Mouse (Mus musculus) hindbrain, embryonic 16.5 days (tissue): ENCODE results near the gene Lrba. TPM values are rescaled to one million over a fixed set of nuclear protein-coding genes. Genes with fewer than 3 reads are reported as not detected.
A peak's percentile ranks its signal among the peaks of the same experiment; 100 is the strongest.

Source experiments
- ATAC-seq: fragments of 200-750 bp; cut with Nextera tagmentation; 2 replicates; pipeline ENCODE4 v1.8.0; 2017; ENCODE audit warnings: moderate TSS enrichment, moderate library complexity
- H3K27ac ChIP-seq: fragments of 300-500 bp; sonication (generic); 2 replicates; pipeline ENCODE4 v1.5.1; 2014; ENCODE audit warnings: low read depth, mild to moderate bottlenecking, control low read depth, low read length, moderate library complexity
- H3K27me3 ChIP-seq: fragments of 300-500 bp; sonication (generic); replicated peaks from 2 replicates; pipeline ENCODE4 v1.6.1; 2014; ENCODE audit warnings: low read length; ENCODE audit not compliant: control insufficient read depth, insufficient read depth
- H3K36me3 ChIP-seq: fragments of 300-500 bp; sonication (generic); 2 replicates; pipeline ENCODE4 v1.6.1; 2014; ENCODE audit warnings: mild to moderate bottlenecking, low read length, moderate library complexity, mixed read lengths; ENCODE audit not compliant: control insufficient read depth, insufficient read depth
- H3K4me1 ChIP-seq: fragments of 300-500 bp; sonication (generic); 2 replicates; pipeline ENCODE4 v1.6.1; 2014; ENCODE audit warnings: low read depth, low read length; ENCODE audit not compliant: control insufficient read depth, insufficient read depth
- H3K4me2 ChIP-seq: fragments of 300-500 bp; sonication (generic); 2 replicates; pipeline ENCODE4 v1.6.1; 2014; ENCODE audit warnings: mild to moderate bottlenecking, low read length, control low read depth, moderate library complexity
- H3K4me3 ChIP-seq: fragments of 300-500 bp; sonication (generic); 2 replicates; pipeline ENCODE4 v1.5.1; 2014; ENCODE audit warnings: mild to moderate bottlenecking, low read length, control low read depth, moderate library complexity
- H3K9ac ChIP-seq: fragments of 300-500 bp; sonication (generic); 2 replicates; pipeline ENCODE4 v1.6.1; 2014; ENCODE audit warnings: low read depth, mild to moderate bottlenecking, control low read depth, low read length, moderate library complexity
- H3K9me3 ChIP-seq: fragments of 300-500 bp; sonication (generic); 2 replicates; pipeline ENCODE4 v1.6.1; 2014; ENCODE audit warnings: mild to moderate bottlenecking, low read length, moderate library complexity; ENCODE audit not compliant: control insufficient read depth
- WGBS: fragments of 180-500 bp; shearing (Covaris S2); extraction: QIAGEN DNeasy Blood & Tissue Kit; methylation state at CpG from one replicate; pipeline ENCODE4 v1.1.7; 2014; 5-methylcytosine and 5-hydroxymethylcytosine counted together
- polyA plus RNA-seq: library from polyadenylated mRNA; unstranded; fragments of >200 nt; fragmentation: Nextera tagmentation; extraction: Ambion mirVana; gene quantifications from 2 replicates; pipeline ENCODE4 v1.2.1, GENCODE M21; 2015

The Lrba gene
- polyA plus RNA-seq, 1 experiment from 2014 or later: 6.1 TPM

DNA sequence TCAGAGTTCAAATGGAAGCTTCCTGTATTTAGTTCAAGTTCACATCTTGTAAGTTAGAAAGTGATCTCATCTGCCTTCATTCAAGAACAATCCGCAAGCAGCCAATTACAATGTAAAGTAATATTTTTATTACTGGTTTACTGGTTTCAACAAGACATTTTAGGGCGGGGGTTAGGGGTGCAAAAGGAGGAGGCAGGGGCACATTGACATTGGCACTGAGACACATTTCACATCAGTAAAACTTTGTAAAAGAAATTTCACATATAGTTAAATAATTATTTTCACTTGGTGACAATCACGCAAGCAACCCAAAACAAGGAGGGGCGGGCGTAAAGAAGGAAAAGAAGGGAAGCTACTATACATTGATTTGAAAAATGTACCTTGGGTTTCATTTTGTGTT is 321.5 kb downstream of the Lrba start:
- Histone ChIP-seq H3K4me3 (peak overlapping the region; percentile 53), H3K27me3 (peaks cover 3% of the 10 kb centered on the region; the same call in 1 of the 2 replicates), H3K4me1 (peaks cover 3% of the 10 kb centered on the region), H3K27ac (peak overlapping the region; percentile 89), H3K36me3 (no peaks in the 10 kb centered on the region), H3K9ac (peak overlapping the region; percentile 56), H3K4me2 (peak overlapping the region; percentile 62), H3K9me3 (no peaks in the 10 kb centered on the region)
- WGBS: 18% methylated on average over 5 of the region's 5 CpGs
- ATAC-seq: no peak

- Histone ChIP-seq H3K27me3 (peaks cover 3% of the 10 kb centered on the region; the same call in 1 of the 2 replicates), H3K9me3 (no peaks in the 10 kb centered on the region), H3K36me3 (no peaks in the 10 kb centered on the region), H3K4me3 (peak overlapping the region; percentile 53), H3K4me1 (peaks cover 3% of the 10 kb centered on the region), H3K27ac (peak overlapping the region; percentile 89), H3K9ac (peak overlapping the region; percentile 56), H3K4me2 (peak overlapping the region; percentile 62)
- no peak for ATAC-seq
- WGBS: 0% methylated on average over 45 of the region's 45 CpGs
Observed at GRCm38 (mm10) chr3:86546471-86547250, 322.2 kb downstream of the Lrba start.

DNA sequence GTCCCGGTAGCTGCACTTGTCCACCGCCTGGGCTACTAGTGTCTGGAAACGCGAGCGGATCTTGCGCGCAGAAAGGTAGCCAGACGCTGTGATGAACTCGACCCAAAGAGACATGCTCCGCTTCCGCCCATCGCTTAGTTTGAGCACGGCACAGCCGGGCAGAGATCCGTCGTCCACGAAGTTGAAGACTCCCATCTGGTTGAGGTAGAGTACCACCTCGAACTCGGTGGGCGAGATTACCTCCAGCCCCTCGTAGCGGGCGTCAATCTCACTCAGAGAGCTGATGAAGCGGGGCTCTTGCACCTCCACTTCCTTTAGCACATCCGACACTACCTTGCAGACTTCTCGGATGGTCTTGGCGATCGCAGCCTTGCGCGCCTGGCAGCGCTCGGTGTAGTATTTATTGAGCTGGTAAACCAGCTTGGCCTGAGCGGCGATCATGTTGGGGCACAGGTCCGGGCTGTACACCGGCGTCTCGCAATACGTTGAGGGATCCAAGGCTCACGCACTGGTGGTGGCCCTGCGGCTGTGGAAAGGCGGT is 322.8 kb downstream of the Lrba start:
- H3K36me3 ChIP-seq: no peaks in the 10 kb centered on the region
- ATAC-seq: no peak
- peaks cover 3% of the 10 kb centered on the region; the same call in 1 of the 2 replicates for H3K27me3 ChIP-seq
- H3K27ac ChIP-seq: peak overlapping the region; percentile 89
- H3K9ac ChIP-seq: peak overlapping the region; percentile 56
- H3K4me1 ChIP-seq: peaks cover 3% of the 10 kb centered on the region
- H3K9me3 ChIP-seq: no peaks in the 10 kb centered on the region
- H3K4me3 ChIP-seq: peak overlapping the region; percentile 53
- H3K4me2 ChIP-seq: peak overlapping the region; percentile 62
- WGBS: under 1% methylated on average over 42 of the region's 42 CpGs

DNA sequence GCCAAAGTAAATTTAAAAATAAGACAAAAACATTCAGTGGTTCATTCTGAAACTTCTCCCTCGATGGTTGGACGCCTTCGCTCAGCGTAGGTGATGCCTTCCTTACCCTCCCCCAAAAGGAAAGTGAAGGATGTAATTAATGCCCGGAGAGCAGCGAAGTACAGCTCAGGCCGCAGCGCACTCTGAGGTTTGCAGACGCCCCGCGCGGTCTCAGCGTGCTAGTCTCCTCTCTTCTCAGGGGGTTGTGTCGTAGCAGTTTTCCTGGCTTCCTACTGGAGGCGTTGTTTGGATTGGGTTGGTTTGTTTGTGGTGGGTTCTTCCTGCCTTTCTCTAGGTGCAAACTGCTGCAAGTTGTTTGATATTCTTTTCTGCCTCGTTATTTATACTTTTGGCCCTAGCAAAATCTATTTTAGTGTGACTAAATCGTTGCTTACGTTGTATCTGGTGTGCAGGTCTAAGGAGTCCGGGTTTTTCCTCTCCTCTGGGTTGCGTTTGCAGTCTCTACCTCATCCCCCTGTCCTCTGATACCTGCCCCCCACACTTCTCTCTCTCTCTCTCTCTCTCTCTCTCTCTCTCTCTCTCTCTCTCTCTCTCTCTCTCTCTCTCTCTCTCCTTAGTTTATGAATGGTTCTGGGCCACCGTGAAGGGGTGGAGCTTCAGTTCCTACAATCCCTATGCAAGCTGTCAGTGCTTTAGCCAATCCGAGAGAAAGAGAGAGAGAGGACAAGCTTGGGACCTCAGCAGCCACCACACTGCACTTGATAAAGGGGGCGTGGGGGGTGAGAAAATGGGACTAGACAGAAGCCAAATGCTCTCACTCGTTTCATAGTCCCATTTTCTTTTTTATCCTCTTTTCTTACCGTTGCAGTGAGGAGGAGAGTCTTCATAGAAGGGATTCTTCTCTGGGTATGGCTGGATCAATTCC is 323.9 kb downstream of the Lrba start, which contains the start of gene Mab21l2:
Gene Mab21l2, minus strand, starts transcription at position 539 of the 925 bp plus-strand sequence.
- Histone ChIP-seq H3K4me3 (peak within 1 kb of the TSS; percentile 53), H3K4me2 (peak within 1 kb of the TSS; percentile 62), H3K27ac (peak within 1 kb of the TSS; percentile 89), H3K27me3 (peaks cover 3% of the 10 kb centered on the region; the same call in 1 of the 2 replicates), H3K9ac (peak within 1 kb of the TSS; percentile 56), H3K9me3 (no peaks in the 10 kb centered on the region), H3K36me3 (no peaks in the 10 kb centered on the region), H3K4me1 (peaks cover 3% of the 10 kb centered on the region)
- 3% methylated on average over 25 of the region's 25 CpGs for WGBS
- peak; percentile 95 for ATAC-seq

DNA sequence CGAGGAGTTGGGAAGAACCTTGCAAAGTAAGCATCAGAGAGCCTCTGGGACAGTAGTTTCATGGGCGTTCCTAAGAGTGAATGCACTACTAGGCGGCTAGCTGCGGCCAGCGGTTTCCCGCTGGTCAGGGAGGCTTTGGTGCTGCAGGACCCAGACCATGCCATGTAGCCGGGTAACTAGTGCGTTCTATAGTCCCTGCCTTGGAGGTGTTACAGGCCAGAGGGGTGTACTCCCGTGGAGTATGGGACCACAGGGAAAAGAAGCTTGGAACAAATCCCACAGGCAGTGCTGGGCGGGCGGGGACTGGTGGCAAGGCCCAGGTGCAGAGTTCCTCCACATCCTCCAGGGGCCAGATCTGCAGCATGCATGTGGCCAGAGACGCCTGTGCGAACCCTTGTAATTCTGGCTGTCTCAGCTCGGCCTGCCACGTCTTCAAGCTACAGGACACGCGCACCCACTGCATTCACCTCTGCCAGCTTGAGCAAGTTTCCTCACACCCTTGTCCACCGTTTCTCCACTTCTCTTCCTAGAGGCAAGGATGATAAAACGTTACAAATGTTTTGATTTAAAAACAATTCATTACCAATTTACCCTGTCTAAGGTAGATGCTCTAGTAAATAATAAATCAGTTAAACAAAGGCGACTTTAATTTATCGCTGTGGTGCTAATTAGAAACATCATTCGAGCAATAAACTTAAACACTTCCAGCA is 326.0 kb downstream of the Lrba start:
- H3K27me3 ChIP-seq: no peaks in the 10 kb centered on the region; the same call in 1 of the 2 replicates
- H3K9ac ChIP-seq: peak overlapping the region; percentile 55
- H3K4me2 ChIP-seq: peak overlapping the region; percentile 57
- 0 out of 2 replicates have a peak, but pooled peaks have one; percentile 15 for ATAC-seq
- H3K9me3 ChIP-seq: no peaks in the 10 kb centered on the region
- 7% methylated on average over 22 of the region's 22 CpGs for WGBS
- peaks cover 3% of the 10 kb centered on the region for H3K4me1 ChIP-seq
- H3K4me3 ChIP-seq: peak overlapping the region; percentile 25
- peak overlapping the region; percentile 72 for H3K27ac ChIP-seq
- H3K36me3 ChIP-seq: no peaks in the 10 kb centered on the region

DNA sequence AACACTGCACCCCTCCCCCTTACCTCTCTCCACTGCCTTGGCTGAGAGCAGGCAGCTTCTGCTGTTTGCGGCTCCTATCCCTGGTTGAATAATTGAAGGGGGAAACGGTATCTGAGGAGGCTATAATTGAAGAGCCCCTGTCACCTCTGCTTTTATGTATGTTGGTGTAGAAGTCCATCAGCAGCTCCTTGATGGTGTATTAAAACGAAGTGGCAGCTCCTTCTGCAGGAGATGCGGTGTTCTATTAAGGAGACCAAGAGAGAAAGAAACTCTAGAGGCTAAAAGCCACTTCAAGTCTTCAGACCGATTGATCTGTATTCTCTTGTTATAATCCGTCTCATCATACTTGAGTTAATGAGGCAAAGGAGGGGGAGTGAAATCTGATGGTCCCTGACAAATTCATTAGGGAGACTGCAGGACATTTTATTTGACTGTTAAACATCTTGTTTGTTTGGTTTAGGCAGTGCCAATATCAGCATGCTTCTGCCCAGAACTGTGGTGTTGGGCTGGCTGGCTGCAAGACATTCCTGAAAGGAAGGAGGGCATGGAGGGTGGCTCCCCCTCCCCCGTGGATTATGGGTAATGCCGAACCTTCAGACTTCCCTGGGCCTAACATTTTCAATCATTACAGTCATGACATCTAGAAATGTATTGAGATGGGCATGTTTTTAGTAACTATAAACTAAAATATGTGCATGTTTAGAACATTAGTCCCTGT is 326.7 kb downstream of the Lrba start:
- no peaks in the 10 kb centered on the region for H3K36me3 ChIP-seq
- WGBS: 19% methylated on average over 8 of the region's 8 CpGs
- H3K27me3 ChIP-seq: no peaks in the 10 kb centered on the region; the same call in 1 of the 2 replicates
- peak overlapping the region; percentile 42; the same call in 1 of the 2 replicates for H3K9ac ChIP-seq
- H3K9me3 ChIP-seq: no peaks in the 10 kb centered on the region
- peak overlapping the region; percentile 25; the same call in 1 of the 2 replicates for H3K4me3 ChIP-seq
- ATAC-seq: no peak
- peak overlapping the region; percentile 57 for H3K4me2 ChIP-seq
- peak overlapping the region; percentile 72 for H3K27ac ChIP-seq
- H3K4me1 ChIP-seq: peaks cover 3% of the 10 kb centered on the region

DNA sequence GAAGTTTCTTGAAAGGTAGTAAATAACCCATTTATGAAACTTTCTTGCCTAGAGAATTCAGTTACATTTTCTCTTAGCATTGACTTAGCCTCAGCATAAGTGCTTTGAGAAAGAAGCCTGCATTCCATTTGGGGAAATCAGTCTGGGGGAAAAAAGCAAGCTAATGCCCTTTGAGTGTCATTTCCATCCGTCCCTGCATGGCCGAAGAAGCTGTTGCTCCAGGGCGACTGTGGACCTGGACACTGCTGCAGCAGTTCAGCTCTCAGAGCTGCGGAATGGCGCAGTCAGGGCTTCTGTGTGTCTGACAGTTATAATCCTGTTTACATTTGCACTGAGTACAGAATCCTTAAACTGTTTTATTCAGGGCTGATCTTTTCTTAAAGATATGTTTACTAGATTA is 327.7 kb downstream of the Lrba start:
- peak overlapping the region; percentile 46; the same call in 1 of the 2 replicates for H3K27ac ChIP-seq
- peak overlapping the region; percentile 18; the same call in 1 of the 2 replicates for H3K4me2 ChIP-seq

GRCm38 (mm10) chr3:86558976-86559375 is 334.5 kb downstream of the Lrba start:
- H3K4me2 ChIP-seq: no peak overlapping the region
- H3K36me3 ChIP-seq: no peaks in the 10 kb centered on the region
- no peak for ATAC-seq
- H3K27ac ChIP-seq: no peak overlapping the region
- no peaks in the 10 kb centered on the region for H3K9me3 ChIP-seq
- no peaks in the 10 kb centered on the region for H3K27me3 ChIP-seq
- peaks cover 3% of the 10 kb centered on the region; the same call in 1 of the 2 replicates for H3K4me1 ChIP-seq
- H3K9ac ChIP-seq: no peak overlapping the region
- 16% methylated on average over 1 of the region's 1 CpGs for WGBS
- no peak overlapping the region for H3K4me3 ChIP-seq

More for the DNA sequence above, 327.7 kb downstream of the Lrba start:
- no peak for ATAC-seq
- H3K9ac ChIP-seq: 0 out of 2 replicates have a peak overlapping the region, but pooled peaks have one; percentile 18
- no peak overlapping the region for H3K4me3 ChIP-seq
- H3K27me3 ChIP-seq: no peaks in the 10 kb centered on the region; the same call in 1 of the 2 replicates
- H3K36me3 ChIP-seq: no peaks in the 10 kb centered on the region
- 57% methylated on average over 5 of the region's 5 CpGs for WGBS
- no peaks in the 10 kb centered on the region for H3K9me3 ChIP-seq
- H3K4me1 ChIP-seq: peaks cover 3% of the 10 kb centered on the region; the same call in 1 of the 2 replicates
